Mouse (Mus musculus): Measurements from ENCODE around the gene Gadd45g. TPM values are rescaled to one million over a fixed set of nuclear protein-coding genes. Genes with fewer than 3 reads are reported as not detected.
A peak's percentile ranks its signal among the peaks of the same experiment; 100 is the strongest.

The Gadd45g gene
- total RNA-seq, 2 experiments from 2014 or later = 12.1 to 15.7 TPM

GRCm38 (mm10) chr13:51846868-51847793, 653 bp downstream of the Gadd45g start:
- peak; percentile 60 to 87 for DNase-seq (ENCODE audit: extremely low spot score in 1 of 2, low spot score in 2 of 2)
- intact Hi-C loops (cut with DNase I) = loop anchor here (5.0 kb wide), 3 partner anchors 180 to 305 kb away; no protein-coding TSS in a partner anchor

- intact Hi-C loops (cut with DNase I) = loop anchor here (5.0 kb wide), 3 partner anchors 179 to 304 kb away; no protein-coding TSS in a partner anchor
These were observed 1.6 kb downstream of the Gadd45g start for GRCm38 (mm10) chr13:51847979-51848480.

GRCm38 (mm10) chr13:51848481-51849240, 2.2 kb downstream of the Gadd45g start:
- DNase-seq (ENCODE audit: extremely low spot score in 1 of 2, low spot score in 2 of 2) = peak; percentile 60 to 80
- intact Hi-C loops (cut with DNase I) = loop anchor here (5.0 kb wide), 3 partner anchors 179 to 304 kb away; no protein-coding TSS in a partner anchor

More at GRCm38 (mm10) chr13:51847979-51848480, 1.6 kb downstream of the Gadd45g start:
- DNase-seq (ENCODE audit: extremely low spot score in 1 of 2, low spot score in 2 of 2) = peak; percentile 77 to 89

GRCm38 (mm10) chr13:51849241-51850033, 3.0 kb downstream of the Gadd45g start:
- intact Hi-C loops (cut with DNase I) = loop anchor here (5.0 kb wide), 3 partner anchors 178 to 303 kb away; no protein-coding TSS in a partner anchor
- peak in 1 of 2 experiments; percentile 62 for DNase-seq (ENCODE audit: extremely low spot score in 1 of 2, low spot score in 2 of 2)

GRCm38 (mm10) chr13:51850565-51850964, 4.1 kb downstream of the Gadd45g start:
- intact Hi-C loops (cut with DNase I) = no loop called here
- DNase-seq (ENCODE audit: extremely low spot score in 1 of 2, low spot score in 2 of 2) = no peak

- intact Hi-C loops (cut with DNase I) = no loop called here
- DNase-seq (ENCODE audit: extremely low spot score in 1 of 2, low spot score in 2 of 2) = no peak
These were observed 6.2 kb downstream of the Gadd45g start for GRCm38 (mm10) chr13:51852560-51853190.

- intact Hi-C loops (cut with DNase I) = no loop called here
These were observed 7.1 kb downstream of the Gadd45g start for GRCm38 (mm10) chr13:51853301-51854243.

GRCm38 (mm10) chr13:51855584-51855983, 9.1 kb downstream of the Gadd45g start:
- intact Hi-C loops (cut with DNase I) = no loop called here
- no peak for DNase-seq (ENCODE audit: extremely low spot score in 1 of 2, low spot score in 2 of 2)

More at GRCm38 (mm10) chr13:51853301-51854243, 7.1 kb downstream of the Gadd45g start:
- no peak for DNase-seq (ENCODE audit: extremely low spot score in 1 of 2, low spot score in 2 of 2)

- intact Hi-C loops (cut with DNase I) = no loop called here
- no peak for DNase-seq (ENCODE audit: extremely low spot score in 1 of 2, low spot score in 2 of 2)
These were observed 10.7 kb downstream of the Gadd45g start for GRCm38 (mm10) chr13:51857156-51857555.

GRCm38 (mm10) chr13:51858475-51858874, 12.0 kb downstream of the Gadd45g start:
- intact Hi-C loops (cut with DNase I) = no loop called here

GRCm38 (mm10) chr13:51859174-51859573, 12.7 kb downstream of the Gadd45g start:
- DNase-seq (ENCODE audit: extremely low spot score in 1 of 2, low spot score in 2 of 2) = no peak
- intact Hi-C loops (cut with DNase I) = no loop called here

More at GRCm38 (mm10) chr13:51858475-51858874, 12.0 kb downstream of the Gadd45g start:
- no peak for DNase-seq (ENCODE audit: extremely low spot score in 1 of 2, low spot score in 2 of 2)

- intact Hi-C loops (cut with DNase I) = no loop called here
- DNase-seq (ENCODE audit: extremely low spot score in 1 of 2, low spot score in 2 of 2) = no peak
These were observed 13.3 kb downstream of the Gadd45g start for GRCm38 (mm10) chr13:51859798-51860197.

- intact Hi-C loops (cut with DNase I) = no loop called here
- no peak for DNase-seq (ENCODE audit: extremely low spot score in 1 of 2, low spot score in 2 of 2)
These were observed 16.3 kb downstream of the Gadd45g start for GRCm38 (mm10) chr13:51862750-51863149.

- intact Hi-C loops (cut with DNase I) = no loop called here
- no peak for DNase-seq (ENCODE audit: extremely low spot score in 1 of 2, low spot score in 2 of 2)
These were observed 19.7 kb downstream of the Gadd45g start for GRCm38 (mm10) chr13:51866151-51866659.

GRCm38 (mm10) chr13:51868491-51869128, 22.1 kb downstream of the Gadd45g start:
- peak in 1 of 2 experiments; percentile 28 for DNase-seq (ENCODE audit: extremely low spot score in 1 of 2, low spot score in 2 of 2)
- intact Hi-C loops (cut with DNase I) = no loop called here

GRCm38 (mm10) chr13:51869129-51869491, 22.6 kb downstream of the Gadd45g start:
- intact Hi-C loops (cut with DNase I) = no loop called here

More at GRCm38 (mm10) chr13:51869129-51869491, 22.6 kb downstream of the Gadd45g start:
- no peak for DNase-seq (ENCODE audit: extremely low spot score in 1 of 2, low spot score in 2 of 2)

All from left cerebral cortex, postnatal 10 days (tissue).